27 mouse cellular contexts compared by ENCODE assay signal in genomic region chr12:85829866-85830265, GRCm38 (mm10).
"Had no signal": no experiment of that assay in that cellular context is flagged by ENCODE, and none has a peak within 500 bp of the region (broad histone marks: within the 10 kb centered on the region; RNA-seq: fewer than 3 reads in every experiment).

No protein-coding gene starts in this region.

- DNase-seq: heart, postnatal 10 days; heart, postnatal 36 days; kidney, adult 11 months; kidney, adult 18-20 months; kidney, adult 2 months; kidney, adult 8-10 months; kidney, adult 9 months; kidney, postnatal 10 days; kidney, postnatal 14 days; kidney, postnatal 25 days; kidney, postnatal 36 days; kidney, postnatal 4 days; layer of hippocampus, adult 9-11 months; layer of hippocampus, postnatal 36 days had no signal

- H3K9me3 ChIP-seq: heart, embryonic 12.5 days; heart, embryonic 13.5 days; heart, embryonic 15.5 days; hindbrain, embryonic 10.5 days; hindbrain, embryonic 12.5 days; hindbrain, embryonic 13.5 days; hindbrain, embryonic 15.5 days; intestine, embryonic 15.5 days; kidney, embryonic 15.5 days had no signal

- H3K27ac ChIP-seq: heart, embryonic 13.5 days; heart, embryonic 15.5 days; hindbrain, embryonic 10.5 days; hindbrain, embryonic 12.5 days; hindbrain, embryonic 13.5 days; hindbrain, embryonic 14.5 days; hindbrain, embryonic 15.5 days; hindbrain, postnatal 0 days; intestine, embryonic 15.5 days; kidney, embryonic 15.5 days; kidney, postnatal 0 days; left cerebral cortex, adult 2 months had no signal

- H3K36me3 ChIP-seq: intestine, embryonic 15.5 days had no signal

- H3K4me3 ChIP-seq: heart, embryonic 12.5 days; heart, embryonic 13.5 days; heart, embryonic 15.5 days; hindbrain, embryonic 10.5 days; hindbrain, embryonic 12.5 days; hindbrain, embryonic 13.5 days; hindbrain, embryonic 15.5 days; intestine, embryonic 15.5 days; kidney, embryonic 15.5 days; left cerebral cortex, adult 2 months had no signal

- H3K27me3 ChIP-seq: heart, embryonic 12.5 days; heart, embryonic 13.5 days; heart, embryonic 15.5 days; hindbrain, embryonic 12.5 days; hindbrain, embryonic 13.5 days; hindbrain, embryonic 15.5 days; intestine, embryonic 15.5 days; kidney, embryonic 15.5 days had no signal

- H3K4me1 ChIP-seq: heart, embryonic 12.5 days; intestine, embryonic 15.5 days had no signal
